Mouse (Mus musculus) forebrain, embryonic 13.5 days (tissue): ENCODE results near the gene Cdan1. TPM values are rescaled to one million over a fixed set of nuclear protein-coding genes. Genes with fewer than 3 reads are reported as not detected.
"Not testable (repeated sequence)": the region's sequence is repeated elsewhere in the genome, so short reads cannot be mapped to it uniquely, and the experiment has no call there.

ENCODE experiments used
- ATAC-seq: fragments of 200-750 bp; cut with Nextera tagmentation; 2 replicates; pipeline ENCODE4 v1.8.0; 2017
- H3K27ac ChIP-seq: fragments of 300-500 bp; sonication (generic); 2 replicates; pipeline ENCODE4 v1.5.1; 2015; ENCODE audit warnings: inconsistent platforms, mild to moderate bottlenecking, moderate library complexity
- H3K27me3 ChIP-seq: fragments of 300-500 bp; sonication (generic); 2 replicates; pipeline ENCODE4 v1.6.1; 2015; ENCODE audit warnings: mild to moderate bottlenecking, inconsistent platforms
- H3K36me3 ChIP-seq: fragments of 300-500 bp; sonication (generic); 2 replicates; pipeline ENCODE4 v1.6.1; 2015; ENCODE audit warnings: mild to moderate bottlenecking, inconsistent platforms; ENCODE audit not compliant: poor library complexity, severe bottlenecking
- H3K4me1 ChIP-seq: fragments of 300-500 bp; sonication (generic); 2 replicates; pipeline ENCODE4 v1.6.1; 2015; ENCODE audit warnings: inconsistent platforms
- H3K4me2 ChIP-seq: fragments of 300-500 bp; sonication (generic); 2 replicates; pipeline ENCODE4 v1.6.1; 2015; ENCODE audit warnings: inconsistent platforms, mild to moderate bottlenecking, moderate library complexity
- H3K4me3 ChIP-seq: fragments of 300-500 bp; sonication (generic); 2 replicates; pipeline ENCODE4 v1.5.1; 2015; ENCODE audit warnings: mild to moderate bottlenecking, inconsistent platforms
- H3K9ac ChIP-seq: fragments of 300-500 bp; sonication (generic); 2 replicates; pipeline ENCODE4 v1.6.1; 2015; ENCODE audit warnings: mild to moderate bottlenecking, inconsistent platforms
- H3K9me3 ChIP-seq: fragments of 300-500 bp; sonication (generic); replicated peaks from 2 replicates; pipeline ENCODE4 v1.6.1; 2016; ENCODE audit warnings: inconsistent platforms
- WGBS: fragments of 180-500 bp; shearing (Covaris S2); methylation state at CpG from one replicate; pipeline ENCODE4 v1.1.7; 2015; 5-methylcytosine and 5-hydroxymethylcytosine counted together
- polyA plus RNA-seq: library from polyadenylated mRNA; unstranded; fragments of >200 nt; fragmentation: Nextera tagmentation; extraction: Ambion mirVana; gene quantifications from 2 replicates; pipeline ENCODE4 v1.2.1, GENCODE M21; 2015

The Cdan1 gene
- polyA plus RNA-seq, 1 experiment from 2014 or later = 6.0 TPM

- Histone ChIP-seq H3K4me2 (no peak overlapping the region), H3K9ac (no peak overlapping the region), H3K27me3 (no peaks in the 10 kb centered on the region), H3K36me3 (peaks cover 13% of the 10 kb centered on the region; the same call in 1 of the 2 replicates), H3K9me3 (no peaks in the 10 kb centered on the region), H3K4me1 (no peaks in the 10 kb centered on the region), H3K4me3 (no peak overlapping the region), H3K27ac (no peak overlapping the region)
- ATAC-seq = no peak
These were observed 142.9 kb downstream of the Cdan1 start for GRCm38 (mm10) chr2:120707041-120707440.

DNA sequence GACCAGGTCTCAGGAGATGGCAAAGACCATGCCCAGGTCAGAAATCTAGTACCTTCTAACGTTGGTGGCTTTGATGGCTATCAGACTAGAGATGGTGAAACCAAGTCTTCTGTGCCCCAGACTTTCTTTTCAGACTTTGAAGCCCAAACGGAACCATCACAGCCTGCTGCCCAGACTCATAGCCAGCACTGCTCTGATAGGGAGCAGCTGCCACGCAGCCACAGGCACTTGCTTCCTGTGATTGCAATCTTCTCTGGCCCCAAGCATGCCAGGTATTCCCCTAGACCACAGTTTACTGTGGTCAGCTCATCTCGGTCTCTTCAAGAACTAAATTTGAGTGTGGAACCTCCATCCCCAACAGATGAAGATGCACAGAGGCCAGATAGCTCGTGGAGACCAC lies 147.3 kb downstream of the Cdan1 start:
- H3K9ac ChIP-seq = no peak overlapping the region
- no peak for ATAC-seq
- 83% methylated on average over 5 of the region's 5 CpGs for WGBS
- no peak overlapping the region for H3K4me3 ChIP-seq
- no peak overlapping the region for H3K27ac ChIP-seq
- H3K36me3 ChIP-seq = peaks cover 9% of the 10 kb centered on the region; the same call in 1 of the 2 replicates
- H3K4me1 ChIP-seq = no peaks in the 10 kb centered on the region
- no peaks in the 10 kb centered on the region for H3K9me3 ChIP-seq
- no peak overlapping the region for H3K4me2 ChIP-seq
- no peaks in the 10 kb centered on the region for H3K27me3 ChIP-seq

GRCm38 (mm10) chr2:120700379-120700885 lies 149.5 kb downstream of the Cdan1 start:
- no peak for ATAC-seq
- H3K27me3 ChIP-seq = no peaks in the 10 kb centered on the region
- H3K36me3 ChIP-seq = peaks cover 28% of the 10 kb centered on the region
- no peaks in the 10 kb centered on the region for H3K9me3 ChIP-seq
- no peak overlapping the region for H3K4me3 ChIP-seq
- no peaks in the 10 kb centered on the region for H3K4me1 ChIP-seq
- WGBS = 90% methylated on average over 3 of the region's 3 CpGs
- H3K4me2 ChIP-seq = no peak overlapping the region
- H3K27ac ChIP-seq = no peak overlapping the region
- no peak overlapping the region for H3K9ac ChIP-seq

- Histone ChIP-seq H3K27ac (no peak overlapping the region), H3K9ac (no peak overlapping the region), H3K36me3 (peaks cover 24% of the 10 kb centered on the region), H3K4me3 (no peak overlapping the region), H3K9me3 (no peaks in the 10 kb centered on the region), H3K4me1 (no peaks in the 10 kb centered on the region), H3K4me2 (no peak overlapping the region), H3K27me3 (no peaks in the 10 kb centered on the region)
- 87% methylated on average over 5 of the region's 5 CpGs for WGBS
- no peak for ATAC-seq
These were observed 152.2 kb downstream of the Cdan1 start for GRCm38 (mm10) chr2:120697767-120698166.

DNA sequence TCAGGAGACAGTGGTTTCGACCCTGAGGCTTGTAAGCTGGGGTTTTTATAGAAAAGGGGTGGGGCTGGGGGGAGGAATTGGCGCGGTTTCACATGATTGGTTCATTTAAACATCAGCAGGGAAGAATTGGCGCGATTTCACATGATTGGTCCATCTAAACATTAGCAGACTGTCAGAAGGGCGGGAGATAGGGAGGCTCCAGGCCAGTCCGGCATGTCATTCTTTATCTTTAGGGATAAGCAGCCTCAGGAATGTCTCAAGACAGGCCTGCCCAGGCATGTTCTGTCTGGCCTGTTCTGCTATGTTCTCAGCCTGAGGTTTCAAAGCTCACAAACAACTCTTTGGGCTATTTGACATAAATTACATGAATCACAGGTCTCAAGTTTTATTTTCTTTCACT lies 168.8 kb downstream of the Cdan1 start:
- H3K27ac ChIP-seq, ATAC-seq: not testable (repeated sequence)

GRCm38 (mm10) chr2:120670253-120670652 lies 179.7 kb downstream of the Cdan1 start:
- H3K4me1 ChIP-seq = no peaks in the 10 kb centered on the region
- H3K4me2 ChIP-seq = no peak overlapping the region
- 93% methylated on average over 2 of the region's 2 CpGs for WGBS
- H3K4me3 ChIP-seq = no peak overlapping the region
- ATAC-seq = no peak
- no peaks in the 10 kb centered on the region for H3K27me3 ChIP-seq
- H3K27ac ChIP-seq = no peak overlapping the region
- no peaks in the 10 kb centered on the region for H3K36me3 ChIP-seq
- H3K9me3 ChIP-seq = no peaks in the 10 kb centered on the region
- H3K9ac ChIP-seq = no peak overlapping the region

More for the DNA sequence above, 168.8 kb downstream of the Cdan1 start:
- not testable (repeated sequence) for H3K4me2 ChIP-seq, H3K9me3 ChIP-seq, H3K27me3 ChIP-seq, H3K4me3 ChIP-seq, H3K36me3 ChIP-seq, H3K9ac ChIP-seq, H3K4me1 ChIP-seq
- WGBS = 85% methylated on average over 7 of the region's 7 CpGs

DNA sequence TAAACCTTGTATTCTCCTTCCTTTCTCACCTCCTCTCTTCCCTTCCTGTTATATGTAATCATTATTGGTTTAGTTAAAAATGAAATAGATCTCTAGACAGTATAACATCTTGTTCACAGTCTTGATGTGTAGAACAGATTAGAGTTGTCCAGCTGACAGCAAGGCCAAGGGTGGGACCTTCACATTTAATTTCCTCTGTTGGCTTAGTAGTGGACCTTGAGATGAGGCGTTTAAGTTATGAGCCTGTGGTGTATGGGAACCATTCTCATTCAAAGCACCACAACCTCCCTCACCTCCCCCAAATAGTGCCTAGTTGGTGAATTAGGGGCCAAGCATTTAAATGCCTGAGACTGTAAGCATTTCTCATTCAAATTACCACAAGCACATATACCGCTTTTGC lies 182.5 kb downstream of the Cdan1 start:
- Histone ChIP-seq H3K27ac (no peak overlapping the region), H3K9ac (no peak overlapping the region), H3K27me3 (no peaks in the 10 kb centered on the region), H3K4me1 (no peaks in the 10 kb centered on the region), H3K36me3 (no peaks in the 10 kb centered on the region), H3K4me3 (no peak overlapping the region), H3K4me2 (no peak overlapping the region), H3K9me3 (no peaks in the 10 kb centered on the region)
- no peak for ATAC-seq
- 82% methylated on average over 2 of the region's 2 CpGs for WGBS

Other genes starting within 250 kb of the Cdan1 start
- gene Haus2, start 240.7 kb downstream of the Cdan1 start, polyA plus RNA-seq = 33.5 and 38.4 TPM in 2 replicates
- gene Lrrc57, start 240.6 kb downstream of the Cdan1 start, polyA plus RNA-seq = 34.5 and 37.2 TPM in 2 replicates
- gene Stard9, start 221.0 kb downstream of the Cdan1 start, polyA plus RNA-seq = 3.1 and 3.8 TPM in 2 replicates
- gene Ttbk2, start 476 bp upstream of the Cdan1 start, polyA plus RNA-seq = 9.3 and 9.8 TPM in 2 replicates
- 32.1 and 34.9 TPM in 2 replicates for gene Ubr1, start 120.6 kb upstream of the Cdan1 start, polyA plus RNA-seq
- 4.6 and 5.3 TPM in 2 replicates for gene Tmem62, start 126.9 kb upstream of the Cdan1 start, polyA plus RNA-seq
- gene Ccndbp1, start 158.3 kb upstream of the Cdan1 start, polyA plus RNA-seq = 61.6 TPM in 2 replicates
- 0.59 and 0.67 TPM in 2 replicates for gene Epb42, start 186.9 kb upstream of the Cdan1 start, polyA plus RNA-seq
- 0.10 TPM in 1 of 2 replicates, not detected in the other for gene Tgm5, start 235.7 kb upstream of the Cdan1 start, polyA plus RNA-seq